Mouse (Mus musculus): ENCODE measurements around the gene Cntrl. TPM values are rescaled to one million over a fixed set of nuclear protein-coding genes. Genes with fewer than 3 reads are reported as not detected.

Gene Cntrl
- polyA plus RNA-seq, 1 experiment from 2014 or later: 10.5 TPM

DNA sequence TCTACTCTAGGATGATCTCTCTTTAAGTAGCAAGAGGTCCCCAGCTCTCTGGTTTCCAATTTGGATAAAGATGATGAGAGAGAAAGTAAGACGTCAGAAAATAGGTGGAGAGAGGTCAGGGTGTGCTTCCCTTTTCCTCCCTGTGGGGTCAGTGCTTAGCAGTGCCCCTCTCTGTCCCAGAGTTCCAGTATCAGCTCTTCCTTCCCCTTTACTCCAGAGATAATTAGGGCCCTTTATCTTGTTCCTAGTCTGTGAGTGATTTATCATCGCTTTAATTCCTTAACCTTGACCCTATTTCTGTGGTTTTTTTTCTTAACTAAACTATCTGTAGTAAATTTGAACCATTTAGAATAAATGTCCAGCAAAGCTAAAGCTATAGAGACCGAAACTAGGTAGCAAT lies 4.4 kb upstream of the Cntrl start:
- no peaks in the 10 kb centered on the region for H3K9me3 ChIP-seq (ENCODE audit: low read length)
- H3K9ac ChIP-seq (replicated peaks): no peak overlapping the region
- H3K4me2 ChIP-seq (ENCODE audit: low read depth, low read length): no peak overlapping the region
- TF ChIP-seq EP300 (IDR thresholded peaks at IDR 0.05; ENCODE audit: low read depth) (no peak), CTCF (IDR thresholded peaks at IDR 0.05; ENCODE audit: low read depth) (no peak)
- H3K4me3 ChIP-seq (ENCODE audit: low read depth, low read length): no peak overlapping the region
- DNase-seq (no peak), ATAC-seq (no peak)
- 52% methylated on average over 3 of the region's 3 CpGs for WGBS (ENCODE audit: insufficient replicate concordance)
- H3K4me1 ChIP-seq (ENCODE audit: insufficient read depth): peaks cover 17% of the 10 kb centered on the region
- no peaks in the 10 kb centered on the region for H3K36me3 ChIP-seq (replicated peaks; ENCODE audit: insufficient read depth, low read length)
- no peaks in the 10 kb centered on the region for H3K27me3 ChIP-seq (ENCODE audit: insufficient read depth, low read length)
- H3K27ac ChIP-seq (ENCODE audit: low read depth): peak overlapping the region; percentile 74

DNA sequence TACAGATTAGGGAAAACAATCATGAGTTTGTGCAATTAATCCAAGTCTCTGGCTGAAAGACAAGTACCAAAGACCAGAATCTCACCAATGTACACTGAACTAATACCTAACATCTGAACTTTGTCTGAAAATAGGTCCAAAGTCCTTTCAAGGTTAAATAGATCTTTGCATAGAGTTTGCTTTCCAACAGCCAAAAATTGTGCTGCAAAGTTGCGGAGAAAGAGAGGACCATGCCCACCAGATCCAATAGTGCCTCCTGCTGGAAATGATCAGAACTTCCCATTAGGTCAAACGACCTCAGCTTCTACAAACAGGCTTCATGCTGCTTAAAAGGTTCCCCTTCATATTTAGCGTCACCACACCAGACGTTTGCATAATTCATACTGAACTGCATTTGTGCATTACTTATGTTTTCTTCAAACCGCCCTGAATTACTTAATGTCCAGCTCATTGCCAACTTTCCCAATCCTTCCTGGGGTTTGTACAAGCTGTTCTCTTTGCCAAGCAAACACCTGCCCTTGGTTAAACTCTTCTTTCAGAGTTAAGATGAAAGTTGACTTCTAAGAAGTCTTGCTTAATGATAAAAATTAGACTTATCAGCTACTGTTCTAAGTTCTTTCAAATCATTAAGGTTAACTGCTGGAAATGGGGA lies 1.2 kb upstream of the Cntrl start:
- Histone ChIP-seq H3K4me3 (ENCODE audit: low read depth, low read length) (peak overlapping the region; percentile 87; the same call in 1 of the 2 replicates), H3K36me3 (replicated peaks; ENCODE audit: insufficient read depth, low read length) (0 out of 2 replicates have a peak, but pooled peaks cover under 1% of the 10 kb centered on the region), H3K9me3 (ENCODE audit: low read length) (no peaks in the 10 kb centered on the region), H3K27ac (ENCODE audit: low read depth) (peak overlapping the region; percentile 98), H3K27me3 (ENCODE audit: insufficient read depth, low read length) (no peaks in the 10 kb centered on the region), H3K4me2 (ENCODE audit: low read depth, low read length) (peak overlapping the region; percentile 93; the same call in 1 of the 2 replicates), H3K9ac (replicated peaks) (no peak overlapping the region; the same call in 1 of the 2 replicates), H3K4me1 (ENCODE audit: insufficient read depth) (peaks cover 24% of the 10 kb centered on the region)
- peak; percentile 58; the same call in 1 of the 2 replicates for TF ChIP-seq EP300 (IDR thresholded peaks at IDR 0.05; ENCODE audit: low read depth)
- peak; percentile 81 for TF ChIP-seq CTCF (IDR thresholded peaks at IDR 0.05; ENCODE audit: low read depth)
- DNase-seq: peak; percentile 58
- peak; percentile 22 for ATAC-seq
- WGBS (ENCODE audit: insufficient replicate concordance): 30% methylated on average over 5 of the region's 5 CpGs

GRCm38 (mm10) chr2:35108712-35109111 lies 580 bp upstream of the Cntrl start:
- Histone ChIP-seq H3K27ac (ENCODE audit: low read depth) (peak overlapping the region; percentile 98), H3K4me3 (ENCODE audit: low read depth, low read length) (peak overlapping the region; percentile 87), H3K36me3 (replicated peaks; ENCODE audit: insufficient read depth, low read length) (peaks cover 4% of the 10 kb centered on the region; the same call in 1 of the 2 replicates), H3K9me3 (ENCODE audit: low read length) (no peaks in the 10 kb centered on the region), H3K9ac (replicated peaks) (peak overlapping the region; percentile 89), H3K4me1 (ENCODE audit: insufficient read depth) (peaks cover 24% of the 10 kb centered on the region), H3K27me3 (ENCODE audit: insufficient read depth, low read length) (no peaks in the 10 kb centered on the region), H3K4me2 (ENCODE audit: low read depth, low read length) (peak overlapping the region; percentile 93)
- WGBS (ENCODE audit: insufficient replicate concordance): 14% methylated on average over 3 of the region's 3 CpGs
- TF ChIP-seq CTCF (IDR thresholded peaks at IDR 0.05; ENCODE audit: low read depth) (peak; percentile 72), EP300 (IDR thresholded peaks at IDR 0.05; ENCODE audit: low read depth) (no peak)
- DNase-seq (peak; percentile 61), ATAC-seq (peak; percentile 42)

GRCm38 (mm10) chr2:35109924-35110304 lies 622 bp downstream of the Cntrl start:
- no peaks in the 10 kb centered on the region for H3K27me3 ChIP-seq (ENCODE audit: insufficient read depth, low read length)
- H3K4me2 ChIP-seq (ENCODE audit: low read depth, low read length): peak overlapping the region; percentile 93
- peak overlapping the region; percentile 89 for H3K9ac ChIP-seq (replicated peaks)
- ATAC-seq (no peak), DNase-seq (no peak)
- peaks cover 8% of the 10 kb centered on the region for H3K36me3 ChIP-seq (replicated peaks; ENCODE audit: insufficient read depth, low read length)
- H3K9me3 ChIP-seq (ENCODE audit: low read length): no peaks in the 10 kb centered on the region
- H3K27ac ChIP-seq (ENCODE audit: low read depth): peak overlapping the region; percentile 98
- H3K4me3 ChIP-seq (ENCODE audit: low read depth, low read length): peak overlapping the region; percentile 87
- TF ChIP-seq EP300 (IDR thresholded peaks at IDR 0.05; ENCODE audit: low read depth): no peak
- no peak for TF ChIP-seq CTCF (IDR thresholded peaks at IDR 0.05; ENCODE audit: low read depth)
- H3K4me1 ChIP-seq (ENCODE audit: insufficient read depth): peaks cover 24% of the 10 kb centered on the region
- WGBS (ENCODE audit: insufficient replicate concordance): under 1% methylated on average over 13 of the region's 13 CpGs

- ATAC-seq: no peak
- TF ChIP-seq EP300 (IDR thresholded peaks at IDR 0.05; ENCODE audit: low read depth) (no peak), CTCF (IDR thresholded peaks at IDR 0.05; ENCODE audit: low read depth) (no peak)
- Histone ChIP-seq H3K27ac (ENCODE audit: low read depth) (0 out of 2 replicates have a peak overlapping the region, but pooled peaks have one; percentile 39), H3K4me2 (ENCODE audit: low read depth, low read length) (peak overlapping the region; percentile 93), H3K9ac (replicated peaks) (no peak overlapping the region), H3K4me3 (ENCODE audit: low read depth, low read length) (peak overlapping the region; percentile 87), H3K9me3 (ENCODE audit: low read length) (no peaks in the 10 kb centered on the region), H3K36me3 (replicated peaks; ENCODE audit: insufficient read depth, low read length) (peaks cover 12% of the 10 kb centered on the region), H3K27me3 (ENCODE audit: insufficient read depth, low read length) (no peaks in the 10 kb centered on the region), H3K4me1 (ENCODE audit: insufficient read depth) (peaks cover 24% of the 10 kb centered on the region)
- WGBS (ENCODE audit: insufficient replicate concordance): 41% methylated on average over 2 of the region's 2 CpGs
- no peak for DNase-seq
These were observed 1.2 kb downstream of the Cntrl start for GRCm38 (mm10) chr2:35110521-35110920.

- Histone ChIP-seq H3K9me3 (ENCODE audit: low read length) (no peaks in the 10 kb centered on the region), H3K36me3 (replicated peaks; ENCODE audit: insufficient read depth, low read length) (peaks cover 50% of the 10 kb centered on the region), H3K4me1 (ENCODE audit: insufficient read depth) (no peaks in the 10 kb centered on the region), H3K9ac (replicated peaks) (no peak overlapping the region), H3K4me2 (ENCODE audit: low read depth, low read length) (no peak overlapping the region), H3K4me3 (ENCODE audit: low read depth, low read length) (no peak overlapping the region), H3K27me3 (ENCODE audit: insufficient read depth, low read length) (no peaks in the 10 kb centered on the region), H3K27ac (ENCODE audit: low read depth) (no peak overlapping the region)
- no peak for DNase-seq
- TF ChIP-seq CTCF (IDR thresholded peaks at IDR 0.05; ENCODE audit: low read depth) (peak; percentile 47), EP300 (IDR thresholded peaks at IDR 0.05; ENCODE audit: low read depth) (no peak)
- no peak for ATAC-seq
- WGBS (ENCODE audit: insufficient replicate concordance): 71% methylated on average over 7 of the region's 7 CpGs
These were observed 15.4 kb downstream of the Cntrl start for GRCm38 (mm10) chr2:35124716-35125115.
